Mouse (Mus musculus) splenic B cell, adult 2 months (primary cell): ENCODE results near the gene Otud4.
"Not testable (repeated sequence)": the region's sequence is repeated elsewhere in the genome, so short reads cannot be mapped to it uniquely, and the experiment has no call there.

Experiments used
- DNase-seq: peaks from one replicate; pipeline ENCODE4 v3.0.0-alpha.2; 2011; ENCODE audit warnings: low read depth, low spot score
- H3K27me3 ChIP-seq: 2 replicates; pipeline ENCODE4 v1.6.1; 2012; ENCODE audit warnings: mild to moderate bottlenecking, low read length, moderate library complexity, mixed read lengths; ENCODE audit not compliant: control insufficient read depth, poor library complexity, insufficient read depth, severe bottlenecking
- H3K36me3 ChIP-seq: 2 replicates; pipeline ENCODE4 v1.6.1; 2012; ENCODE audit warnings: mild to moderate bottlenecking, low read length, moderate library complexity, mixed read lengths; ENCODE audit not compliant: control insufficient read depth, poor library complexity, insufficient read depth, severe bottlenecking

Otud4 gene

GRCm38 (mm10) chr8:79679005-79679404 lies 39.6 kb downstream of the Otud4 start:
- peaks cover 5% of the 10 kb centered on the region; the same call in 1 of the 2 replicates for H3K36me3 ChIP-seq
- DNase-seq: peak; percentile 8

GRCm38 (mm10) chr8:79680083-79680482 lies 40.7 kb downstream of the Otud4 start:
- DNase-seq, H3K27me3 ChIP-seq: not testable (repeated sequence)

More at GRCm38 (mm10) chr8:79679005-79679404, 39.6 kb downstream of the Otud4 start:
- H3K27me3 ChIP-seq: no peaks in the 10 kb centered on the region

DNA sequence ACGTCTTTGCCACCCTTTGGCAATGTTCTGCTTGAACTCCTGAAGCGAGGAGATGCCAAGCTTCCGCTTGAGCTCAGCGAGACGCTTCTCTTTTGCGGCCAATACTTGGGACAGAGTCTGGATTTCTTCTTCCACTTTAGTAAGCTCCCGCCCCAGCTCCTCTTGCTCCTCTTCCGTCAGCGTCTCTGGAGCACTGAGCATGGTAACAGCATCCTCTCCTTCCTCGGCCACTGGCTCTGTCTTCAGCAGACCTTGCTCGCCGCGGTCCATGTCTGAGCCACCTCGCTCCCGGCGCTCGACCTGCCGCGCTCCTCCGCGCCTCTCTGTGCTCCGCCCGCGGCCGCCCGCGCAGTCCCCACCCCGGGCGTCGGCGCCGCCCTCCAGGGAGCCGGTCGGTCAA lies 41.1 kb downstream of the Otud4 start:
- DNase-seq: peak; percentile 8
- peaks cover 6% of the 10 kb centered on the region; the same call in 1 of the 2 replicates for H3K36me3 ChIP-seq
- H3K27me3 ChIP-seq: no peaks in the 10 kb centered on the region

More at GRCm38 (mm10) chr8:79680083-79680482, 40.7 kb downstream of the Otud4 start:
- not testable (repeated sequence) for H3K36me3 ChIP-seq

DNA sequence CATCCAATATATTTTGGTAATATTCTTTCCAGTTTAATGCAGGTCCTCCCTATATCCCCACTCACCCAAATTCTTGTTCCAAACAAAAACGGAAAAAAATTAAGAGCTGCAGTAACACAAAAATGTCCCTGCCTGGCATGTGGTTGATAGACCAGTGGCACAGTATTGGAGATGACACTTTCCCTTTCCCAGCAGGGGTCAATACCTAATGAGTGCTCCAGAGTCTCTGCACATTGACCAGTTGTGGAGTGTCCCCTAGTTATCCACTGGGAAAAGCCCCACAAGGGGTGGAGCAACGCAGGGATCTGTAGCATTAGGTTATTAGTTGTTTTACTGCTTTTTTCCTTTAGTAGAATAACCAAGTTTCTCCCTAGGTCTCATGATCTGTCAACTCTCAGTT lies 41.5 kb downstream of the Otud4 start:
- Histone ChIP-seq H3K36me3 (peaks cover 6% of the 10 kb centered on the region; the same call in 1 of the 2 replicates), H3K27me3 (no peaks in the 10 kb centered on the region)
- no peak for DNase-seq

DNA sequence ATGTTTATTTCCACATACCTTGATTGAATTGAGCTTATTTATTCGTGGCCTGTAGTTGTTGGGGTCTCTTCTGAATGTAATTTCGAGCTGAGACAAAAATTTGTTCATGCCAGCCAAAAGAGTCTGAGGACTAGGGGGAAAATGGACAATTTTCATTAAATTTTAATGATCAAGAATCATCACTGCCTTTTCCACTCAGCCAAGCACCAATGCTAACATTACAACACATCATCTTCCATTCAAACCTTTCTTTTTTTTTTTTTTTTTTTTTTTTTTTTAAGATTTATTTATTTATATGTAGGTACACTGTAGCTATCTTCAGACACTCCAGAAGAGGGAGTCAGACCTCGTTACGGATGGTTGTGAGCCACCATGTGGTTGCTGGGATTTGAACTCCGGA lies 46.5 kb downstream of the Otud4 start:
- not testable (repeated sequence) for DNase-seq, H3K27me3 ChIP-seq
- peaks cover 14% of the 10 kb centered on the region for H3K36me3 ChIP-seq

GRCm38 (mm10) chr8:79692531-79692930 lies 53.1 kb downstream of the Otud4 start:
- Histone ChIP-seq H3K27me3 (no peaks in the 10 kb centered on the region), H3K36me3 (peaks cover 18% of the 10 kb centered on the region)
- DNase-seq: no peak

DNA sequence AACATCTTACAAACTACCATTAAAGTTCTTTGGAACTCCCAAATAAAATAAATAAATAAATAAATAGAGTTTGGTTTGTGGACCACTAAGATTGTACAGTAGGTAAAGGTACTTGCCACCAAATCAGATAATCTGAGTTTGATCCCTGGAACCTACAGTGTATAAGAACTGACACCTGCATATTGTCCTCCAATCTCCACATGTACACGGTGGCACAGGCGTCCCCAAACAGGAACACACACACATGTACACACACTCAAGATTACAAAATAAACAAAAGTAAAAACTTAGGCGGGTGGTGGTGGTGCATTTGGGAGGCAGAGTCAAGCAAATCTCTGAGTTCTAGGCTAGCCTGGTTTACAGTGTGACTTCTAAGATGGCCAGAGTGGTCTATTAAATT lies 67.3 kb downstream of the Otud4 start:
- H3K27me3 ChIP-seq: no peaks in the 10 kb centered on the region
- peaks cover 13% of the 10 kb centered on the region; the same call in 1 of the 2 replicates for H3K36me3 ChIP-seq
- DNase-seq: no peak

GRCm38 (mm10) chr8:79711064-79711961 lies 71.9 kb downstream of the Otud4 start, which contains the start of the genes Abce1 and Anapc10:
Gene Abce1 (minus strand): TSS chr8:79711740.
Gene Anapc10 (plus strand): TSS chr8:79711820.
- DNase-seq: peak; percentile 100

GRCm38 (mm10) chr8:79712676-79713075 lies 73.3 kb downstream of the Otud4 start:
- Histone ChIP-seq H3K27me3 (no peaks in the 10 kb centered on the region), H3K36me3 (0 out of 2 replicates have a peak, but pooled peaks cover 1% of the 10 kb centered on the region)
- DNase-seq: no peak

More at GRCm38 (mm10) chr8:79711064-79711961, 71.9 kb downstream of the Otud4 start, which contains the start of the genes Abce1 and Anapc10:
- Histone ChIP-seq H3K36me3 (peaks cover 1% of the 10 kb centered on the region; the same call in 1 of the 2 replicates), H3K27me3 (no peaks in the 10 kb centered on the region)

DNA sequence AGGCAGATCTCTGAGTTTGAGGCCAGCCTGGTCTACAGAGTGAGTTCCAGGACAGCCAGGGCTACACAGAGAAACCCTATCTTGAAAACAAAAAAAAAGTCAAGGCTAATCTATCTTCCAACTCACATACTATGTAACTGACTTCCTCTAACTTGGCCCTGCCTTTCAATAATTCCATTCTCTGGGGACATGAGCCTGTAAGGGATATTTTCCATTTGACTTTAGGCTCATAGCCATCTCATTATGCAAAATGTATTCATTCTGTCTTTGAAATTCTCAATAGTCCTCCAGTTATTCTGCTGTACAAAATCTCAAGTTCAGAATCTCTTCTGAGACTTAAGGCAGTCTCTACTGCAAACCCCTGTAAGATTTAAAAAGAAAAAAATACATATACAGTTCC lies 82.1 kb downstream of the Otud4 start:
- peaks cover 4% of the 10 kb centered on the region; the same call in 1 of the 2 replicates for H3K36me3 ChIP-seq
- no peaks in the 10 kb centered on the region for H3K27me3 ChIP-seq
- no peak for DNase-seq

- Histone ChIP-seq H3K36me3 (peaks cover 4% of the 10 kb centered on the region), H3K27me3 (no peaks in the 10 kb centered on the region)
- DNase-seq: no peak
Measured at GRCm38 (mm10) chr8:79723308-79723707, 83.9 kb downstream of the Otud4 start.

- H3K27me3 ChIP-seq: no peaks in the 10 kb centered on the region
- H3K36me3 ChIP-seq: peaks cover 5% of the 10 kb centered on the region
- DNase-seq: no peak
Measured at GRCm38 (mm10) chr8:79724589-79724988, 85.2 kb downstream of the Otud4 start.
